Mouse (Mus musculus): ENCODE measurements around the gene Nhlh2. TPM values are rescaled to one million over a fixed set of nuclear protein-coding genes. Genes with fewer than 3 reads are reported as not detected.

Nhlh2 gene
- total and polyA plus RNA-seq, 2 experiments: not detected

DNA sequence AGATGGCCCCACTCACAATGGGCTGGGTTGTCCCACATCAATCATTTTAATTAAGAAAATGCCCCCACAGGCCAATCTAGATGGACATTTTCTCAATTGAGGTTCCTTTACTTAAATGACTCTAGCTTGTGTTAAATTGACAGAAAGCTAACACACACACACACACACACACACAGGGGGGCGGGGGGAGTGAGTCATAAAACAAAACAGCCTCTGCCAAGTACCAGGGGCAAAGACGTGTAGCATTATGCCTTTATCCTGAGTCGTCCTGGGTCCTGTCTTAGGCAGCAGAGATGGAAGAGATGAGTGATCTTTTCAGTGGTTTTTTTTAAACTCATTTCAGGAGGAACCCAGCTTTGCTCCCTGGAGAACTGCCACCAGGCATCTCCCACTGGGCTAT lies 42.2 kb downstream of the Nhlh2 start:
- H3K27ac ChIP-seq (replicated peaks; ENCODE audit: insufficient read depth, low read depth, low read length): no peak overlapping the region
- no peak overlapping the region for H3K9ac ChIP-seq (ENCODE audit: low read depth, low read length)
- 74% methylated on average over 3 of the region's 3 CpGs for WGBS
- H3K4me1 ChIP-seq (ENCODE audit: control insufficient read depth, insufficient read depth, low read length): no peaks in the 10 kb centered on the region
- H3K79me2 ChIP-seq (ENCODE audit: control insufficient read depth, insufficient read depth, low read length): no peaks in the 10 kb centered on the region
- no peak overlapping the region for H3K4me3 ChIP-seq (ENCODE audit: insufficient read depth, low read depth, low read length)
- no peaks in the 10 kb centered on the region for H3K36me3 ChIP-seq (ENCODE audit: control insufficient read depth, insufficient read depth, low read length)
- DNase-seq (ENCODE audit: extremely low read depth, low read depth, low spot score): no peak
- no peaks in the 10 kb centered on the region for H3K27me3 ChIP-seq (ENCODE audit: control insufficient read depth, insufficient read depth, low read length)
- TF ChIP-seq CTCF (IDR thresholded peaks at IDR 0.05; ENCODE audit: low read depth, low read length) (no peak), POLR2A (IDR thresholded peaks at IDR 0.05; ENCODE audit: extremely low read depth, insufficient read depth, low read length) (no peak)

DNA sequence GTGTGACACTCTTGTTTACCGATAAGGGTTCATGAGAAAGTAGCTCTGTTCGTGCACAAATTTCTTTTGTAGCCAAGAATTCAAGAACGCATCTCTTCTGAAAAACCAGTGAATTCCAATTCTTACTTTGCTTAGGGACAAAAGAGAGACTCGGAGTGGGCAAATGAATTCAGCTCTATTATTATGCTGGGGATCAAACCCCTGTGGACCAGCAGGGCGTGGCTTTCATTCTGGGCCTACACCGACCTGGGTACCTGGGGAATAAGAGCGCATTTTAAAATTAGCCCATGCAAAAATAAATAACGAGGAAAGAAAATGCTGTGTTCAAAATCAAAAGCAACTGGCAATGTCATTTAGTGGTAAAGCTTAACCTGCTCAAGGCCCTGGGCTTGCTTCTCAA lies 43.4 kb downstream of the Nhlh2 start:
- 75% methylated on average over 8 of the region's 8 CpGs for WGBS
- Histone ChIP-seq H3K36me3 (ENCODE audit: control insufficient read depth, insufficient read depth, low read length) (no peaks in the 10 kb centered on the region), H3K9ac (ENCODE audit: low read depth, low read length) (no peak overlapping the region), H3K27ac (replicated peaks; ENCODE audit: insufficient read depth, low read depth, low read length) (no peak overlapping the region), H3K4me3 (ENCODE audit: insufficient read depth, low read depth, low read length) (no peak overlapping the region), H3K27me3 (ENCODE audit: control insufficient read depth, insufficient read depth, low read length) (no peaks in the 10 kb centered on the region), H3K79me2 (ENCODE audit: control insufficient read depth, insufficient read depth, low read length) (no peaks in the 10 kb centered on the region), H3K4me1 (ENCODE audit: control insufficient read depth, insufficient read depth, low read length) (no peaks in the 10 kb centered on the region)
- TF ChIP-seq POLR2A (IDR thresholded peaks at IDR 0.05; ENCODE audit: extremely low read depth, insufficient read depth, low read length) (no peak), CTCF (IDR thresholded peaks at IDR 0.05; ENCODE audit: low read depth, low read length) (no peak)
- DNase-seq (ENCODE audit: extremely low read depth, low read depth, low spot score): no peak

DNA sequence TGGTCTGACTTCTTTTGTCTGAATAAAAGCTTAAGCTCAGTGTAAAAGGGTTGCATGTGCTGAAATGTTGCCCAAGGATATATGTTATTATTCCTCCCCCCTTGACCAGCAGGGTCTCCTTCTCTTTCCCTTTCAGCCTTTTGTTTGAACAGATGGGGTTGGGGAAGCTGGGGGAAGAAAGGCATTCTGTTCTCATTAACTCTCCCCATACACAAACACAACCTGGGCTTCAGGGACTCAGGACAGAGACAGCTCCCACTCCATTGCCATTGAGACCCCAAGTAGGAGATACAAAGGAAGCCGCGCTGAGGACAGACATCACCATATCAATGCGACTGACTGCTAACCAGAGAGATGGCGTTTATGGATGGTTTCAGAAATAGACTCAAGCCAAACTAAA lies 46.0 kb downstream of the Nhlh2 start:
- H3K79me2 ChIP-seq (ENCODE audit: control insufficient read depth, insufficient read depth, low read length): no peaks in the 10 kb centered on the region
- no peak overlapping the region for H3K4me3 ChIP-seq (ENCODE audit: insufficient read depth, low read depth, low read length)
- H3K27me3 ChIP-seq (ENCODE audit: control insufficient read depth, insufficient read depth, low read length): no peaks in the 10 kb centered on the region
- DNase-seq (ENCODE audit: extremely low read depth, low read depth, low spot score): no peak
- 79% methylated on average over 4 of the region's 4 CpGs for WGBS
- H3K4me1 ChIP-seq (ENCODE audit: control insufficient read depth, insufficient read depth, low read length): no peaks in the 10 kb centered on the region
- no peak overlapping the region for H3K9ac ChIP-seq (ENCODE audit: low read depth, low read length)
- TF ChIP-seq POLR2A (IDR thresholded peaks at IDR 0.05; ENCODE audit: extremely low read depth, insufficient read depth, low read length): no peak
- TF ChIP-seq CTCF (IDR thresholded peaks at IDR 0.05; ENCODE audit: low read depth, low read length): no peak
- no peak overlapping the region for H3K27ac ChIP-seq (replicated peaks; ENCODE audit: insufficient read depth, low read depth, low read length)
- H3K36me3 ChIP-seq (ENCODE audit: control insufficient read depth, insufficient read depth, low read length): no peaks in the 10 kb centered on the region

DNA sequence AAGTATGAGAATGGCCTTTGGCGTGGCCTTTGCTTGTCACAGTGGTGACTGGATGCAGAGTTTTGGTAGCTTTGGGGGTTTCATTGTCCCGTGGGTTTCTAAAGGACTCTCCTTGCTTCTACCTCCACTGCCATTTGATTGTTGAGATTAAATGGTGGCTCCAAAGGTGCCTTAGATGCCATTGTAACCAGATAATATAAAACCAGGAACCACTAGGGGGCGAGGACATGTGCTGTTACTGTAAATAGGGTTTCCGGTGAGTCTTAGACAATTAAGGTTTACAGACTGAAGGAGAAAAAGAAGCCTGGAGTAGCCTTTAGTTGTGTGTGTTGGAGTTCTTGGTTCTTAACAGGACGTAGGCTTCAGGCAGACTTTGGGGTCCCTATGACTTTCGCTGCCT lies 50.2 kb downstream of the Nhlh2 start:
- no peak for DNase-seq (ENCODE audit: extremely low read depth, low read depth, low spot score)
- Histone ChIP-seq H3K4me1 (ENCODE audit: control insufficient read depth, insufficient read depth, low read length) (no peaks in the 10 kb centered on the region), H3K27me3 (ENCODE audit: control insufficient read depth, insufficient read depth, low read length) (no peaks in the 10 kb centered on the region), H3K79me2 (ENCODE audit: control insufficient read depth, insufficient read depth, low read length) (no peaks in the 10 kb centered on the region), H3K27ac (replicated peaks; ENCODE audit: insufficient read depth, low read depth, low read length) (no peak overlapping the region), H3K4me3 (ENCODE audit: insufficient read depth, low read depth, low read length) (no peak overlapping the region), H3K9ac (ENCODE audit: low read depth, low read length) (no peak overlapping the region), H3K36me3 (ENCODE audit: control insufficient read depth, insufficient read depth, low read length) (no peaks in the 10 kb centered on the region)
- 76% methylated on average over 6 of the region's 6 CpGs for WGBS
- TF ChIP-seq POLR2A (IDR thresholded peaks at IDR 0.05; ENCODE audit: extremely low read depth, insufficient read depth, low read length): no peak
- no peak for TF ChIP-seq CTCF (IDR thresholded peaks at IDR 0.05; ENCODE audit: low read depth, low read length)

DNA sequence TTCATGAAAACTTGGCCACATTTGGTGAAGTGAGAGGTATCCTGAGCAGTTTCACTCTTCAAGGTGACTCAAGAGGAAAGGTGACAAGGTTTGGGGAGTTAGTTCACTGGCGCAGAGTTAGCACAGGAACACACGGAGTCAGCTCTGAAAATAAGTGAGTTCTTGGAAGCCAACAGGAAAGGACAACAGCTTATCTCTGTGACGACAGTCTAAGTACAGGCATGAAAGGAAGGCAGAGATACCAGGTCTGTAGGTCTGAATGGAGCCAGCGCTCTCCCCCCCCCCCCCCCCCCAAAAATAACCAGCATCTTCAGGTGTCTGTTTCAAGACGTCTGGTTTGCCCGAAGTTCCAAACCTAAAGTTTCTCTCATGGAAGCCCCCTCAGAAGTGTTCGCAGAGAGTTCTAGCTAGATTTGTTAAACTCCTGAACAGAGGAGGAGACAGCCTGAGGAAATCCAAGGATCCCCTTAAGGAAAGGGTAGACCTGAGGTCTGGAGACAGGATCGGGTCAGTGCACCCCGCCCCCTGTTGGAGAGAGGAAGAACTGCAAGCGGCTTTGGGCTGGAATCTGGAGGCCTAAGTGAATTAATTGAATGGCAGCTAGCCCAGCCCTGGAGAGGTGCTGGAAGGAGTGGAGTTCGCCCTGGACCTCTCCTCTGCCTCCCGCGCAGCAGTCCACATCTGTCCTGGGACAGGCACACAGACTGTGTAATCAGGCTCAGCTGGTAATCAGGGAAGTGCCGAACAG lies 52.2 kb downstream of the Nhlh2 start:
- DNase-seq (ENCODE audit: extremely low read depth, low read depth, low spot score): peak; percentile 26

DNA sequence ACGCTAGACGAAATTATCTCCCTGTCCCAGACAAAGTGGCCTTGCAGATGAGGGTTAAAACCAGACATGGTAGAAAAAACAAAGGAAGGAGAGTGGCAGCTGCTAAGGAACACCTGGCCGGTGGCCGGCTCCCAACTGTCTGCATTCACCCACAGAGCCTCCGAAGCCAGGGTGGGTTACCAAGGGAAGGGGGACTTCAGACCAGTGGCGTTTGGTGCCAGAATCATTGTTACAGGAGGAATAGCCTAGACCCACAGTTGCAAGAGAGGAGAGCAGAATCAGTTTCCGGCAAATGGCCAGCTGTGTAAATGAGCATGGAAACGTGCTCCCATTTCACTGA lies 52.8 kb downstream of the Nhlh2 start:
- no peak for TF ChIP-seq POLR2A (IDR thresholded peaks at IDR 0.05; ENCODE audit: extremely low read depth, insufficient read depth, low read length)
- TF ChIP-seq CTCF (IDR thresholded peaks at IDR 0.05; ENCODE audit: low read depth, low read length): no peak
- DNase-seq (ENCODE audit: extremely low read depth, low read depth, low spot score): no peak
- no peak overlapping the region for H3K9ac ChIP-seq (ENCODE audit: low read depth, low read length)
- H3K4me1 ChIP-seq (ENCODE audit: control insufficient read depth, insufficient read depth, low read length): no peaks in the 10 kb centered on the region
- no peak overlapping the region for H3K4me3 ChIP-seq (ENCODE audit: insufficient read depth, low read depth, low read length)
- H3K27ac ChIP-seq (replicated peaks; ENCODE audit: insufficient read depth, low read depth, low read length): no peak overlapping the region
- 65% methylated on average over 8 of the region's 8 CpGs for WGBS
- no peaks in the 10 kb centered on the region for H3K79me2 ChIP-seq (ENCODE audit: control insufficient read depth, insufficient read depth, low read length)
- H3K36me3 ChIP-seq (ENCODE audit: control insufficient read depth, insufficient read depth, low read length): no peaks in the 10 kb centered on the region
- H3K27me3 ChIP-seq (ENCODE audit: control insufficient read depth, insufficient read depth, low read length): no peaks in the 10 kb centered on the region

More for the DNA sequence above, 52.2 kb downstream of the Nhlh2 start:
- Histone ChIP-seq H3K27me3 (ENCODE audit: control insufficient read depth, insufficient read depth, low read length) (no peaks in the 10 kb centered on the region), H3K27ac (replicated peaks; ENCODE audit: insufficient read depth, low read depth, low read length) (no peak overlapping the region), H3K4me1 (ENCODE audit: control insufficient read depth, insufficient read depth, low read length) (no peaks in the 10 kb centered on the region), H3K36me3 (ENCODE audit: control insufficient read depth, insufficient read depth, low read length) (no peaks in the 10 kb centered on the region), H3K79me2 (ENCODE audit: control insufficient read depth, insufficient read depth, low read length) (no peaks in the 10 kb centered on the region), H3K4me3 (ENCODE audit: insufficient read depth, low read depth, low read length) (no peak overlapping the region), H3K9ac (ENCODE audit: low read depth, low read length) (no peak overlapping the region)
- WGBS: 47% methylated on average over 14 of the region's 14 CpGs
- TF ChIP-seq CTCF (IDR thresholded peaks at IDR 0.05; ENCODE audit: low read depth, low read length): peak; percentile 80
- TF ChIP-seq POLR2A (IDR thresholded peaks at IDR 0.05; ENCODE audit: extremely low read depth, insufficient read depth, low read length): no peak
